Mouse (Mus musculus) spleen, adult 12 weeks (tissue): ENCODE measurements around the gene Fpr-rs3.

Experiments
- DNase-seq: peaks from one replicate; pipeline ENCODE4 v3.0.0; 2022; ENCODE audit warnings: low spot score

Fpr-rs3 gene

GRCm38 (mm10) chr17:20624777-20625176 lies at the start of gene Fpr-rs3:
Gene Fpr-rs3 (minus strand): TSS chr17:20624877.
- no peak for DNase-seq

- no peak for DNase-seq
Measured at GRCm38 (mm10) chr17:20596323-20596722, 28.4 kb downstream of the Fpr-rs3 start, which contains the start of gene Vmn2r110. Gene Vmn2r110 (minus strand): TSS chr17:20596423.
